Mouse (Mus musculus) bone marrow macrophage, adult 2 months (primary cell): ENCODE data around the gene Olfr462. TPM values are rescaled to one million over a fixed set of nuclear protein-coding genes. Genes with fewer than 3 reads are reported as not detected.

Source experiments
- H3K27ac ChIP-seq: 2 replicates; pipeline ENCODE4 v1.5.1; 2012; ENCODE audit warnings: low read depth, low read length; ENCODE audit not compliant: insufficient read depth
- H3K4me1 ChIP-seq: 2 replicates; pipeline ENCODE4 v1.6.1; 2012; ENCODE audit warnings: low read length; ENCODE audit not compliant: control insufficient read depth, insufficient read depth
- H3K4me3 ChIP-seq: 2 replicates; pipeline ENCODE4 v1.5.1; 2012; ENCODE audit warnings: mild to moderate bottlenecking, low read length, moderate library complexity; ENCODE audit not compliant: insufficient read depth
- CTCF ChIP-seq: IDR thresholded peaks from 2 replicates; pipeline ENCODE4 v1.5.1; 2012; ENCODE audit warnings: low read depth, mild to moderate bottlenecking, low read length, moderate library complexity
- POLR2A ChIP-seq: IDR thresholded peaks from 2 replicates; pipeline ENCODE4 v1.6.1; 2012; ENCODE audit warnings: mild to moderate bottlenecking, low read depth, low read length, borderline replicate concordance
- polyA plus RNA-seq: library from polyadenylated mRNA; stranded (reverse); fragments of >200 nt; gene quantifications from 2 replicates; pipeline ENCODE4 v1.2.4, GENCODE M21; 2012; ENCODE audit not compliant: missing spikeins, insufficient read depth, insufficient read length

Gene Olfr462
- polyA plus RNA-seq = not detected in 2 replicates

DNA sequence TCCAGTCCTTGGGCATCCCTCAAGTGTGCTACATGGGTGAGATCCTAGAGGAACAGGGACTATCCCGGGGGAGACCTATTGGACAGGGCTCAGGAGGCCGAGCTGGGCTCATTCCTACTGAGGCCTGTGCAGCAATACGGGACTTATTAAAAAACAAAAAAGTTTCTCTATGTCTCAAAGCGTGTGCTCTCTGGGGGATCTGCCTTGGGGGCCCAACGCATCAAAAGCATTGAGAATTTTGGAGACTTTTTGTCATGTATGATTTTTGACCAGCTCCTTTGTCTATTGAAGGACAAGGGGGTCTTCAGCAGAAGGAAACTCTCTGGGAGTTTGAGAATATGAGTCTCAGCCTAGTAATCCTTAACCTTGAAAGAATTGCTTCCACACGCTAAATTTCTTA lies at the start of gene Olfr462:
TSS of gene Olfr462 (minus strand) at position 101 of the 400 bp plus-strand sequence.
- no peak for TF ChIP-seq POLR2A
- Histone ChIP-seq H3K27ac (no peak within 1 kb of the TSS), H3K4me3 (no peak within 1 kb of the TSS), H3K4me1 (no peaks in the 10 kb centered on the region)

- Histone ChIP-seq H3K27ac (no peak overlapping the region), H3K4me1 (no peaks in the 10 kb centered on the region)
- TF ChIP-seq POLR2A = no peak
- no peak for TF ChIP-seq CTCF
Observed at GRCm38 (mm10) chr11:87935467-87935866, 43.4 kb upstream of the Olfr462 start.

GRCm38 (mm10) chr11:87933731-87934130 lies 41.7 kb upstream of the Olfr462 start:
- Histone ChIP-seq H3K4me1 (no peaks in the 10 kb centered on the region), H3K27ac (no peak overlapping the region), H3K4me3 (no peak overlapping the region)
- TF ChIP-seq CTCF (no peak), POLR2A (no peak)

More at GRCm38 (mm10) chr11:87935467-87935866, 43.4 kb upstream of the Olfr462 start:
- no peak overlapping the region for H3K4me3 ChIP-seq

DNA sequence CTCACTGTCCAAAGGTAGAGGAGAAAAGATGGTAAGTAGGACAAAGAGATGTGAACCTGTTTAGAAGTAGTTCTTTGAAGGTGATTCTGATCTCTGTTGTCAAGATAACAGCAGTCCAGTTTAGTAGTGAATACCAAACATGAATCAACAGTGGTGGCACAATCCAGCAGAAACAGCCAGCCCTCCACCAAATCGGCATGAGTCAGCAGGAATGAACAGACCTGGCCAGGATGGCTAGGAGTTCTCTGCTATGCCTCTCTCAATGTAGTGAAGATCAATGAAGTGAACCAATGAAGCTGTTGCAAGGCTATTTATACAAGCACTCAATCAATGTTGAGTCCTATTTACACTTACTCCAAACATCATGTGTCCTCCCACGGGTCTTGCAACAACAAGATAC lies 38.3 kb upstream of the Olfr462 start:
- no peak for TF ChIP-seq CTCF
- no peak for TF ChIP-seq POLR2A
- H3K4me1 ChIP-seq = no peaks in the 10 kb centered on the region

DNA sequence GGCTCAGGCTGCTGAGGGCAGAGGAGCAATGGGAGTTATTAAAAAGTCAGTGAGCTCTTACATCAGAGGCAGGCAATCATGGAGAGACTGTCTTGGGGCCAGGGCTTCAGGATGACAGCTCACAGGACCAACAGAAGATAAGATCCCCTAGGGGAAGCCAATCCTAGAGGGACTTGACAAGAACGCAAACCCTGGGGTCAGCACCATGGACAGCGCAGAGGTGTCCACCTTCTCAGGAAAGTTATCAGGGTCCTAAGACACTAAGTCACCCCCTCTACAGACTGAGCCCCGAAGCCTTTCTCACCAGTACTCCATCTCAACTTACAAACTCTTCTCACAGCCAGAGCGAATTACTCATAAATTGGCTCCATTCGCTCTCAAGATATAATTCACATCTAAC lies 28.9 kb upstream of the Olfr462 start, which contains the start of gene Olfr464:
TSS of gene Olfr464 (minus strand) at position 2 of the 400 bp plus-strand sequence.
- TF ChIP-seq POLR2A (no peak), CTCF (no peak)
- Histone ChIP-seq H3K4me3 (no peak within 1 kb of the TSS), H3K27ac (no peak within 1 kb of the TSS), H3K4me1 (no peaks in the 10 kb centered on the region)

More for the DNA sequence above, 38.3 kb upstream of the Olfr462 start:
- Histone ChIP-seq H3K27ac (no peak overlapping the region), H3K4me3 (no peak overlapping the region)

DNA sequence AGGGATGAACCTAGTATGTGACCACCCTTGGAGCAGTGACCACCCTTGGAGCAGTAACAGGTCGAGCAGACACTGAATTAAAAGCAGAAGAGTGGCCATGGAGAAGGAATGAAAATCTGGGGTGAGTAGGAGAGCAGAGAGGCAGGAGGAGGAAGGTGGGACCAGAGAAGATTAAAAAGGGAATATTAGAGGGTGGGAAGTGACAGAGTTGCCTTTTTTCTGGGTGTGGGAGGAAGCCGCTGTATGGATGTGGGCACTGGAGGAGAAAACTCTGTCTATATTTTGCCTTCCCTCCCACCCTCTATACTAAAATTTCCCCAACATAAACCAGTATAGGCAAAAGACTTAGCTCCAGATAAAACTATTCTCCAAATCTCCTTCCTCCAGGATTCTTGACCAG lies 28.2 kb upstream of the Olfr462 start:
- Histone ChIP-seq H3K4me3 (no peak overlapping the region), H3K27ac (no peak overlapping the region), H3K4me1 (no peaks in the 10 kb centered on the region)
- TF ChIP-seq POLR2A (no peak), CTCF (no peak)

- no peak for TF ChIP-seq CTCF
- no peak overlapping the region for H3K4me3 ChIP-seq
Observed at GRCm38 (mm10) chr11:87916005-87916404, 23.9 kb upstream of the Olfr462 start.

DNA sequence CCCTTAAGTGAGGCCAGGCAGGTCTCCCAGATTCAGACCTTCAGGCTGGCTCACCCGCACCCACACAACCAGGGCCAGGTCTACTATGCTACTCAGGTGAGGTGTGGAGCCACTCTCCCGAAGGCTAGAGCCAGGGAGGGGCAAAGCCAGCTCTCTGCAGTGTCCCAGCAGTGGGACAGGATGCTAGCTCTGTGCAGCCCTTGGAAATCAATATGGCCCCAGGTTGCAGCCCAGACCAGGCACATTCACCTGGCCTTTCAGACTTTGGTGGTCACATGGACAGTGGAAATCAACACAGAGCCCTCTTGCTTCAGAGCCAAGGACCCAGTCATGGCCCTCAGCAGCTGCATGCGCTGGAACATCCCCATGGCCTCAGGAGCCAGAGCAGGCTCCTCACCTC lies 12.3 kb upstream of the Olfr462 start:
- H3K4me3 ChIP-seq = no peak overlapping the region
- H3K4me1 ChIP-seq = no peaks in the 10 kb centered on the region
- H3K27ac ChIP-seq = no peak overlapping the region
- TF ChIP-seq CTCF (no peak), POLR2A (no peak)

More at GRCm38 (mm10) chr11:87916005-87916404, 23.9 kb upstream of the Olfr462 start:
- Histone ChIP-seq H3K27ac (no peak overlapping the region), H3K4me1 (no peaks in the 10 kb centered on the region)

GRCm38 (mm10) chr11:87897287-87897686 lies 5.2 kb upstream of the Olfr462 start, which contains the start of gene Olfr463:
Olfr463 (minus strand) TSS chr11:87897387.
- no peak within 1 kb of the TSS for H3K27ac ChIP-seq
- no peak within 1 kb of the TSS for H3K4me3 ChIP-seq
- H3K4me1 ChIP-seq = no peaks in the 10 kb centered on the region
- TF ChIP-seq POLR2A = no peak
- TF ChIP-seq CTCF = no peak

DNA sequence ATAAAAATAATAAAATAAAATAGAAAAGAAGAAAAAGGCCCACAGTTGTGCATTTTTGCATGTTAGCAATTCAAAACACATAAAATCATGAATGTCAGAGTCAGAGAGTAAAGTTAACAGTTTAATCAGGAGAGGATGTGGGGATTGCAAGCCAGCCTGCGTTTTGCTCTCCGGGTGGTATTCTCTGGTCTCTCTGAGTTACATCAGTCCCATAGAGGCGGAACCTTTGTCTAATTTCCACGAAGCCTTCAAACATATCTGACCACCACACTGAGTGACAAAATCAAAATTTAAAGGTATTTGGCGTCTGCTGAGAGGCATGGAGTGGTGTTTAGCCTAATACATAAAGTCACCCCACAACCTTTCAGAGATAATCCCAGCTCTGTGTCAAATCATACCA lies 7.2 kb downstream of the Olfr462 start:
- no peak overlapping the region for H3K4me3 ChIP-seq
- H3K27ac ChIP-seq = no peak overlapping the region
- H3K4me1 ChIP-seq = no peaks in the 10 kb centered on the region
- TF ChIP-seq POLR2A (no peak), CTCF (no peak)

DNA sequence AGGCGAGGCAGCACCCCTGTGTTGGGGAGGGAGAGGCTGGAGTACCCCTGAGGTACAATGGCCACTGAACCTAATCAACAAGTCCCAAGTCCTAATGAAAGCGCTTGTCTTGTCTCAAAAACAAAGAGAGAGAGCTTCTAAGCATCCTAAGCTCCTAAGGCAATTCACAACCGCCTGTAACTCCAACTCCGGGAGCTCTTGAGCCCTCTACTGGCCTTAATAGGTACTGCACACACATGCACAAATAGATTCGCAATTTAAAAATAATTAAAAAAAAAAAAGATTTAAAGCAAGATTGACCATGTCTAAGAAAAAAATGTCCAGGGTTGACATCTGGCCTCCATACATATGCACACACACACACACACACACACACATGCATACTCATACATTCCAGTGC lies 8.6 kb downstream of the Olfr462 start:
- no peak for TF ChIP-seq CTCF
- no peak for TF ChIP-seq POLR2A
- Histone ChIP-seq H3K4me1 (no peaks in the 10 kb centered on the region), H3K27ac (no peak overlapping the region), H3K4me3 (no peak overlapping the region)
